Mouse (Mus musculus) lung, embryonic 15.5 days (tissue): ENCODE results near the gene Hdac9. TPM values are rescaled to one million over a fixed set of nuclear protein-coding genes. Genes with fewer than 3 reads are reported as not detected.

Experiments
- ATAC-seq: fragments of 200-750 bp; cut with Nextera tagmentation; 2 replicates; pipeline ENCODE4 v1.8.0; 2017; ENCODE audit warnings: moderate number of reproducible peaks, borderline replicate concordance; ENCODE audit not compliant: low FRiP score, low TSS enrichment; ENCODE audit errors: extremely low read depth
- H3K27ac ChIP-seq: fragments of 300-500 bp; sonication (generic); 2 replicates; pipeline ENCODE4 v1.5.1; 2015; ENCODE audit warnings: moderate library complexity, mild to moderate bottlenecking, inconsistent platforms
- H3K27me3 ChIP-seq: fragments of 300-500 bp; sonication (generic); 2 replicates; pipeline ENCODE4 v1.6.1; 2015; ENCODE audit warnings: inconsistent platforms
- H3K36me3 ChIP-seq: fragments of 300-500 bp; sonication (generic); 2 replicates; pipeline ENCODE4 v1.6.1; 2015; ENCODE audit warnings: inconsistent platforms
- H3K4me1 ChIP-seq: fragments of 300-500 bp; sonication (generic); 2 replicates; pipeline ENCODE4 v1.6.1; 2015; ENCODE audit warnings: inconsistent platforms
- H3K4me2 ChIP-seq: fragments of 300-500 bp; sonication (generic); 2 replicates; pipeline ENCODE4 v1.6.1; 2015; ENCODE audit warnings: inconsistent platforms, mild to moderate bottlenecking, moderate library complexity
- H3K4me3 ChIP-seq: fragments of 300-500 bp; sonication (generic); 2 replicates; pipeline ENCODE4 v1.5.1; 2015; ENCODE audit warnings: mild to moderate bottlenecking, inconsistent platforms
- H3K9ac ChIP-seq: fragments of 300-500 bp; sonication (generic); 2 replicates; pipeline ENCODE4 v1.6.1; 2015; ENCODE audit warnings: inconsistent platforms
- H3K9me3 ChIP-seq: fragments of 300-500 bp; sonication (generic); 2 replicates; pipeline ENCODE4 v1.6.1; 2016; ENCODE audit warnings: inconsistent platforms
- WGBS: fragments of 180-500 bp; shearing (Covaris S2); methylation state at CpG from one replicate; pipeline ENCODE4 v1.1.7; 2015; 5-methylcytosine and 5-hydroxymethylcytosine counted together
- polyA plus RNA-seq: library from polyadenylated mRNA; unstranded; fragments of >200 nt; fragmentation: Nextera tagmentation; extraction: Ambion mirVana; gene quantifications from 2 replicates; pipeline ENCODE4 v1.2.1, GENCODE M21; 2015

Gene Hdac9
- polyA plus RNA-seq, 1 experiment from 2014 or later = 7.5 TPM

DNA sequence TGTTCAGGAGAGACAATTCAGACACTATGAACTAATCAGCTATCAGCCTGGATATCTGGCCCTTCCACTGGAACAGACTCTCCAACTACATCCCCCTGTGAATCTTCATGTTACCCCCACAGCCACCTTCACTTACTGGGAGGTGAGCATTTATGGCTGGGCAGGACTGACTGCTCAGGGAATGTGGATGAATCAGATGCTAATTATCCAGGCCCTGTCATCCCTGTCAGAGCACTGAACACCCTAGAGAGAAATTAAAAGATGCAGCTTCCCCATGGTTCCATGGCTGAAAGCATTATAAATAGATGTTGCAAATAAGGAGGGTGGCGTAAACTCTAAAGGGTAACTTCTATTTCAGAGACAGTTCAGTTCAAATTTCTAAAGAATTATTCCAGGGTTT is 345.8 kb downstream of the Hdac9 start:
- no peak for ATAC-seq
- Histone ChIP-seq H3K4me1 (no peaks in the 10 kb centered on the region), H3K4me2 (no peak overlapping the region), H3K36me3 (no peaks in the 10 kb centered on the region), H3K9ac (no peak overlapping the region), H3K9me3 (no peaks in the 10 kb centered on the region), H3K4me3 (no peak overlapping the region), H3K27ac (no peak overlapping the region), H3K27me3 (no peaks in the 10 kb centered on the region)
- 94% methylated on average over 1 of the region's 1 CpGs for WGBS

DNA sequence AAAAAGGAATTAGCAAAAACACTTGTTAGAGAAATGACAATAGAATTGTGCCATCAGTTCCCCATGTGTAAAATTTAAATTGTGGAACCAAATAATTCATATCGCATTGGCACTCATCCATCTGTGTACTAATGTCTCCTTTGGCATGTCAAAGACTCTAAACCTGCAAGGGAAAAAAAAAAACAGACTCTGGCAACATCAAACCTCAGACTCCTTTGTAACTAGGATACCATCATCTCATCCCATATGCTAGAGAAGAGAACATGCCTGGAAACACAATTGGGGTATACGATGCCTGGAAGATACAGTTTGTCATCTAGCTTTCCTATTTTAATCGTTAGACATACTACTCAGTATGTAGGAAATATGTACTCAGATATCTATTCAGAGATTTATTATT is 347.4 kb downstream of the Hdac9 start:
- WGBS = 93% methylated on average over 3 of the region's 3 CpGs
- ATAC-seq = no peak
- no peak overlapping the region for H3K9ac ChIP-seq

DNA sequence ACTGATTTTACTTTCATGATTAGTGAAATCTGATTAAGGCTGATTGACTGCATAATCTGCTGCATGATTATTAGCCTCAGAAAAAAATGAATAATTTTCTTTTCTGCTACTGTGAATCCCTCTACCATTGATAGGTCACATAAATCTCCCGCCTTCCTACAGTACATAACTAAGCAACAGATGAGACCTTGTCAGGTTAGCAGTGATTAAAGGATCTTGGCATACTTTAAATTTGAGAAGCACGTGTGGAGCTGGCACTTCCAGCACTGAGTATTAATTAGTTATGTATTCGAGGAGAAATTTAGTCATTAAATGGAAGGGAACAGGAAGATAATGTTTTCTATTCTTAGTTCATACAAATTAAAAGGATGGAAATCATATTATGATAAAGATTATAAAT is 347.8 kb downstream of the Hdac9 start:
- H3K4me1 ChIP-seq = no peaks in the 10 kb centered on the region
- 72% methylated on average over 3 of the region's 3 CpGs for WGBS

More for the DNA sequence above, 347.4 kb downstream of the Hdac9 start:
- Histone ChIP-seq H3K27ac (no peak overlapping the region), H3K9me3 (no peaks in the 10 kb centered on the region), H3K36me3 (no peaks in the 10 kb centered on the region), H3K27me3 (no peaks in the 10 kb centered on the region), H3K4me2 (no peak overlapping the region), H3K4me1 (no peaks in the 10 kb centered on the region), H3K4me3 (no peak overlapping the region)

DNA sequence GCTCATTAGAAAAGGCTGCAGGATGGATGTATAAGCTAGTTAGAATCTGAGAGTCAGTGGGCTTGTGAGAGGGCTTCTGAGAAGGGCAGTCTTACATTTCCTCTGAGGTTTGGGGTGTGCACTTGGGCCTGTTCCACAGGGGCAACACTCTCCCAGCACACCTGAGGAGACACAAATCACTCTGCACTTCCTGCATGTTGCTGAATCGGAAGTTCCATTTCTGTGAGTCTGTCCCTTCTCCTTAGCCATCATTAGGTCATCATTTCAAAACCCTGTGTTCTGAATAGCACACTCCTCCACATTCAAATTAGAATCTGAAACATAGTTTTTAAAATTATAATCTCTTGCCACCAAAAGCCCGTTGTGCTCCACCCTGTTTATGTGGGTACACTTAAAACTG is 354.6 kb downstream of the Hdac9 start:
- Histone ChIP-seq H3K4me2 (no peak overlapping the region), H3K36me3 (no peaks in the 10 kb centered on the region), H3K9ac (no peak overlapping the region), H3K27me3 (no peaks in the 10 kb centered on the region), H3K4me3 (no peak overlapping the region), H3K4me1 (no peaks in the 10 kb centered on the region), H3K27ac (no peak overlapping the region), H3K9me3 (no peaks in the 10 kb centered on the region)
- 66% methylated on average over 2 of the region's 2 CpGs for WGBS
- no peak for ATAC-seq

More for the DNA sequence above, 347.8 kb downstream of the Hdac9 start:
- no peaks in the 10 kb centered on the region for H3K36me3 ChIP-seq
- H3K27me3 ChIP-seq = no peaks in the 10 kb centered on the region
- no peak overlapping the region for H3K4me2 ChIP-seq
- H3K4me3 ChIP-seq = no peak overlapping the region
- ATAC-seq = no peak
- no peak overlapping the region for H3K9ac ChIP-seq
- no peaks in the 10 kb centered on the region for H3K9me3 ChIP-seq
- H3K27ac ChIP-seq = no peak overlapping the region

DNA sequence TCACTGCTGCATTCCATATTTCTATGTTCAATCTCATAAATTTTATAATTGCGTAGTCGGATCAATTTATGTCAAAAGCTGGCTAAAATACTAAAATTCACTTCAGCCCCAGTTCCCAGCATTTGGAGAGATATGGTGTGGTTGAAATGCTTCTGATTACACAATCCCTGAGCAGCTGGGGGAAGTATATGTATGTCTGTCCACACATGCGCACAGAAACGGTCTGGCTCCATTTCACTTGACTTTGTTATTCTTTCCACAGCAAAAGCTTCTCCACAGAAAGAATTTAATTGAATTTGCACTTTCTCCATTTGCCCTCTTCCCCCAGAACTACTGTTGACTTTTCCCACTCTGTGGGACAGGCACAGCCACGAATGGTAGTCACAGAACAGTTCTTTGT is 357.9 kb downstream of the Hdac9 start:
- no peak overlapping the region for H3K4me3 ChIP-seq
- no peaks in the 10 kb centered on the region for H3K36me3 ChIP-seq
- peak; percentile 55; the same call in 1 of the 2 replicates for ATAC-seq
- 27% methylated on average over 5 of the region's 5 CpGs for WGBS
- H3K4me1 ChIP-seq = 0 out of 2 replicates have a peak, but pooled peaks cover 3% of the 10 kb centered on the region
- no peaks in the 10 kb centered on the region for H3K27me3 ChIP-seq
- H3K4me2 ChIP-seq = no peak overlapping the region
- H3K9me3 ChIP-seq = no peaks in the 10 kb centered on the region
- H3K27ac ChIP-seq = 0 out of 2 replicates have a peak overlapping the region, but pooled peaks have one; percentile 10
- no peak overlapping the region for H3K9ac ChIP-seq

DNA sequence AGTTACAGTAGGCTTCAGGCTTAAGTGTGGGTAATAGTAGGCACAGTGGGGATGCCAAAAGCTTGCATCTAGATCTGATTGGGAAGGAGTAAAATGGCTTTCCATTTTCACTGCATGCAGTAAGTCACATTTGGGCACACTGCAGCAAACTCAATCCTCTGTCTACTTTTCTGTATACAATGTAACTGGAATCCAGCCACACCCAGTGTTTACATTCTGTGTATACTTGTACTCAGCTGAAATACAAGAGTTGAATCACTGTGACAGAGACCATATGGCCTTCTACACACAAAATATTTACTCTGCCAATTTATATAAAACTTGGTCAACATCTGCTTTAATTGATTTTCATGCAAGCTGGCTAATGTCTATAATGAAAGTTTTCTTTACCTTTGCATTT is 362.1 kb downstream of the Hdac9 start:
- Histone ChIP-seq H3K9me3 (no peaks in the 10 kb centered on the region), H3K27ac (0 out of 2 replicates have a peak overlapping the region, but pooled peaks have one; percentile 41), H3K27me3 (no peaks in the 10 kb centered on the region), H3K4me2 (no peak overlapping the region), H3K4me1 (0 out of 2 replicates have a peak, but pooled peaks cover 3% of the 10 kb centered on the region), H3K4me3 (no peak overlapping the region), H3K36me3 (no peaks in the 10 kb centered on the region), H3K9ac (no peak overlapping the region)
- peak; percentile 83; the same call in 1 of the 2 replicates for ATAC-seq

DNA sequence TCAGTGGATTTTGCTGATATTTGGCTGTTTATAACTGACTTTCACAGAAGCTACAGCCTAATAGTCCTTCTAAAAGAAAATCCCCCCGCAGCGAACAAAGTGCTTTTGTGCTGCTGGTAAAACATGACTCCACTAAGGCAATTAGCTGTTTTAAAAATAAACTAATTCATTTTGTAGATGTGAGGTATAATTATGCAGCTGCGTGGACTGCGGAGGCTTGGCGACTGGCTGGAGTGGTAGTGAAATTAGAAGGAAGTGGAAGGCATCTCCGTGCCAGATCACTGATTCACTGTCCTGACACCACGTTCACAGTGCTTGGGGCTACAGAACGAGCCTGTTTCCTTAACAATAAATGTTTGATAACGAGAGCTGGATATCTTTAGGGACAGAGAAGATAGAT is 366.6 kb downstream of the Hdac9 start:
- H3K4me1 ChIP-seq = 0 out of 2 replicates have a peak, but pooled peaks cover 3% of the 10 kb centered on the region
- H3K9me3 ChIP-seq = no peaks in the 10 kb centered on the region
- no peak overlapping the region for H3K27ac ChIP-seq
- H3K9ac ChIP-seq = no peak overlapping the region
- H3K27me3 ChIP-seq = no peaks in the 10 kb centered on the region
- WGBS = 55% methylated on average over 9 of the region's 9 CpGs
- no peaks in the 10 kb centered on the region for H3K36me3 ChIP-seq
- H3K4me2 ChIP-seq = no peak overlapping the region
- H3K4me3 ChIP-seq = no peak overlapping the region
- no peak for ATAC-seq

DNA sequence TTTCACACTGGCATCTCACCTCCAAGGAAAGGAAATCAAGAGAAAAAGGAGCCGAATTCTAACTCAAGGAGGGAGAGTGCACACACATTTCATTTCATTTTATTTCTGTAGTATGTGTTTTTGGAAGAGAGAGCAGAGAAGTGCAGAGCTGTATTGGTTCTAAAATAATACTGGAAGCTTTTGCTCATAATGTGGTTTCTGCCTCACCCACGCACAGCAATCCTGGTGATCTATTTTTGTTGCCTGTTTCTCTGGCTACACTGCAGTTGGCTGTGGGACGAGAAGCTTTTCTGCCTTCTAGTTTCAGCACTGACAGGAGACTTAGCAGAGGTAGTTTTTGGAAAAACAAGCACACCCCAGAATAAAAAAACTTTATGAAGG is 387.7 kb downstream of the Hdac9 start:
- Histone ChIP-seq H3K27ac (peak overlapping the region; percentile 29; the same call in 1 of the 2 replicates), H3K27me3 (no peaks in the 10 kb centered on the region), H3K36me3 (no peaks in the 10 kb centered on the region), H3K4me3 (no peak overlapping the region), H3K9ac (no peak overlapping the region), H3K4me2 (0 out of 2 replicates have a peak overlapping the region, but pooled peaks have one; percentile 27), H3K9me3 (no peaks in the 10 kb centered on the region), H3K4me1 (peaks cover 21% of the 10 kb centered on the region)
- no peak for ATAC-seq
- 46% methylated on average over 3 of the region's 3 CpGs for WGBS

DNA sequence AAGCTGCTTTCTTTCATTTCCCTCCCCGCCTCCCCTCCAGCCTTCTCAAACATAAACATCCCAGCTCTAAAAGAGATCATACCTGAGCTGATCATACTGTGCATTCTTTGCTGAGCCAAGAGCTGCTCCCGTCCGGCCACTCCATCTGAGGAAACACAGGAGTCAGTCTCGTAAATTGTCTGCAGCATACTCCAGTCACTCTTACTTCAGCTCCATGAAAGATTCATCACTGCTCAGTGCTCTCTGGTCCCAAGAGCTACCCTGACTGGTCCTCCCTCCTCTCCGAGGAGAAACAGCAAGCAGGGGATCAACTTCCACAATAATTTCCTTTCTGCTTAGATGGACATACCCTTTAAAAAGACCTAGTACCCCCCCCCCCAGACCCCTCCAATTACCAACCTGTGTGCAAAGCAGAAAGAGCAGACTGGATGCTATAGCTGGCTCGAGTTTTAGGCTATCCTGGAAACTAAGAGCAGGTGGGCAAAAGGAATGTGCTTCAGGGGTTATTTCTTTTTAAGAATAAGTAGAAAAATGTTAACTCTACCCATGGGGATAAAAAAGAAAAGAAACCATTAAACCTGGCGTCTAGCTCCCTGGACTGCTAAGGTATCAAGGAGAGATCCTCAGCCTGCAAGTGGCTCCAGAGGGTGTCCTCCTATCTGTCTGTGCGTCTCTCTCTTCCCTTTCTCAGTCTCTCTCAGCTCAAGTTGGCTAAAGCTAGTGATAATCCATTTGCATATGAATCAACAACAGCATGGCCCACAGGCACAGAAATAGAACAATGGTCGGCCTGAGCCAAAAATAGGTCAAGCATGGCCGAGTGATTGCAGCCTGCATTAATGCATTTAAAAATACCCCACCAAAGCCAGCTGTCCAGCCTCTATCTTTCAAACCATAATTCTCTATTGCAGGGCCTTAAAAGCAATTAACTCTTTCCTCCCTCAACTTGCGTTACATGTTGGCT is 388.4 kb downstream of the Hdac9 start:
- Histone ChIP-seq H3K9ac (no peak overlapping the region), H3K4me3 (0 out of 2 replicates have a peak overlapping the region, but pooled peaks have one; percentile 16), H3K4me2 (peak overlapping the region; percentile 27; the same call in 1 of the 2 replicates), H3K4me1 (peaks cover 21% of the 10 kb centered on the region), H3K36me3 (no peaks in the 10 kb centered on the region), H3K9me3 (no peaks in the 10 kb centered on the region), H3K27me3 (no peaks in the 10 kb centered on the region), H3K27ac (peak overlapping the region; percentile 29; the same call in 1 of the 2 replicates)
- ATAC-seq = peak; percentile 52; the same call in 1 of the 2 replicates
- 14% methylated on average over 11 of the region's 11 CpGs for WGBS

DNA sequence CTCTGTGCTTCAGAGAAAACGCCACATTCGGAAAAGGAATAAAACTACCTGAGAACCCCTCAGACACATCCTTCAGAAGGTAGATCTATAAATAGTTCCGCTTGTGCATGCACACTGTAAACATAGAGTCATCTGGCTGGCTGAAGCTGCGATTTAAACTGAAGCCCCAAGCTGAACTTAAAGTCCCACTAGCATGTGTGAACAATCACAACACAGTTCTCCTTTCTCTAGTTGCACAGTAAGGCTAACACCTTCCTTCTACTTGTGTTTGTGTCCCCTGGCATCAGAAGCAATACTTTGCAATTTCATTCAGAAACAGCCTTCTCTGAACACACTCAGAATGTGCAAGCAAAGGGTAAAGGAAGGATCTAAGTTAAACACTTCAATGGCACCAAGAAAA is 389.1 kb downstream of the Hdac9 start:
- peak overlapping the region; percentile 27; the same call in 1 of the 2 replicates for H3K4me2 ChIP-seq
- no peak overlapping the region for H3K9ac ChIP-seq
- ATAC-seq = no peak
- H3K4me3 ChIP-seq = 0 out of 2 replicates have a peak overlapping the region, but pooled peaks have one; percentile 16
- 22% methylated on average over 4 of the region's 4 CpGs for WGBS
- H3K27ac ChIP-seq = 0 out of 2 replicates have a peak overlapping the region, but pooled peaks have one; percentile 4
- no peaks in the 10 kb centered on the region for H3K27me3 ChIP-seq
- H3K4me1 ChIP-seq = peaks cover 21% of the 10 kb centered on the region
- no peaks in the 10 kb centered on the region for H3K36me3 ChIP-seq
- H3K9me3 ChIP-seq = no peaks in the 10 kb centered on the region

DNA sequence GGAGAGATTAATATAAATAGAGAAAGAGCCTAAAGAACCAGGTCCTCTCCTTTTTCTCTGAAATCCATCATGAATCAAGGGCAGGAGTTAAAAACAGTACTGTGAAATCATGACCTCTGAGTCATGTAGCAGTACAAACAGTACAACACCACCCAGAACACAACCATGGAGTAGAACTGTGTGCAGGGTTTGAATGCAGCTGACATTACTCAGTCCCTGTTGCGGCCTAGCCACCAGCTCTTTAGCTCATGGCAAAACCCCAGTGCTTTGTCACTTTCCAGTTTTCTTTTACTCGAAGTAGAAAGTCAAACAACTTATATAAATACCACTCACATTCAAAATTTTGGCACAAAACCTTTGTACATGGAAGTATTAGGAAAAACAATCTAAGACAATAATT is 395.4 kb downstream of the Hdac9 start:
- no peak overlapping the region for H3K4me3 ChIP-seq
- H3K4me1 ChIP-seq = no peaks in the 10 kb centered on the region
- H3K27ac ChIP-seq = no peak overlapping the region
- no peak overlapping the region for H3K4me2 ChIP-seq
- no peak overlapping the region for H3K9ac ChIP-seq
- 58% methylated on average over 2 of the region's 2 CpGs for WGBS
- H3K27me3 ChIP-seq = no peaks in the 10 kb centered on the region
- H3K36me3 ChIP-seq = no peaks in the 10 kb centered on the region
- no peak for ATAC-seq
- no peaks in the 10 kb centered on the region for H3K9me3 ChIP-seq
